Mouse (Mus musculus) kidney, embryonic 15.5 days (tissue): Measurements from ENCODE around the gene Foxp1. TPM values are rescaled to one million over a fixed set of nuclear protein-coding genes. Genes with fewer than 3 reads are reported as not detected.
A peak's percentile ranks its signal among the peaks of the same experiment; 100 is the strongest.

Experiments used
- ATAC-seq: fragments of 200-750 bp; cut with Nextera tagmentation; replicated peaks from 2 replicates; pipeline ENCODE4 v1.8.0; 2017; ENCODE audit warnings: moderate TSS enrichment; ENCODE audit not compliant: low FRiP score
- H3K27ac ChIP-seq: fragments of 300-500 bp; sonication (generic); 2 replicates; pipeline ENCODE4 v1.5.1; 2015; ENCODE audit warnings: mild to moderate bottlenecking, inconsistent platforms
- H3K27me3 ChIP-seq: fragments of 300-500 bp; sonication (generic); 2 replicates; pipeline ENCODE4 v1.6.1; 2015; ENCODE audit warnings: inconsistent platforms
- H3K36me3 ChIP-seq: fragments of 300-500 bp; sonication (generic); 2 replicates; pipeline ENCODE4 v1.6.1; 2015; ENCODE audit warnings: inconsistent platforms
- H3K4me1 ChIP-seq: fragments of 300-500 bp; sonication (generic); 2 replicates; pipeline ENCODE4 v1.6.1; 2015; ENCODE audit warnings: inconsistent platforms
- H3K4me2 ChIP-seq: fragments of 300-500 bp; sonication (generic); 2 replicates; pipeline ENCODE4 v1.6.1; 2015; ENCODE audit warnings: moderate library complexity, mild to moderate bottlenecking, inconsistent platforms
- H3K4me3 ChIP-seq: fragments of 300-500 bp; sonication (generic); replicated peaks from 2 replicates; pipeline ENCODE4 v1.5.1; 2015; ENCODE audit warnings: mild to moderate bottlenecking, inconsistent platforms
- H3K9ac ChIP-seq: fragments of 300-500 bp; sonication (generic); 2 replicates; pipeline ENCODE4 v1.6.1; 2015; ENCODE audit warnings: mild to moderate bottlenecking, inconsistent platforms
- H3K9me3 ChIP-seq: fragments of 300-500 bp; sonication (generic); replicated peaks from 2 replicates; pipeline ENCODE4 v1.6.1; 2016; ENCODE audit warnings: inconsistent platforms
- WGBS: fragments of 180-500 bp; shearing (Covaris S2); methylation state at CpG from one replicate; pipeline ENCODE4 v1.1.7; 2015; ENCODE audit warnings: mixed read lengths; 5-methylcytosine and 5-hydroxymethylcytosine counted together
- microRNA-seq: library from miRNA; unstranded; fragments of <30 nt; microRNA quantifications from one replicate; pipeline ENCODE4, GENCODE M21; 2016
- polyA plus RNA-seq: library from polyadenylated mRNA; unstranded; fragments of >200 nt; fragmentation: Nextera tagmentation; extraction: Ambion mirVana; gene quantifications from 2 replicates; pipeline ENCODE4 v1.2.1, GENCODE M21; 2015

The Foxp1 gene
- polyA plus RNA-seq, 1 experiment from 2014 or later, result 50.2 TPM

GRCm38 (mm10) chr6:98931881-98932540 lies 590.5 kb downstream of the Foxp1 start:
- WGBS, result 26% methylated on average over 8 of the region's 8 CpGs
- H3K9me3 ChIP-seq, result no peaks in the 10 kb centered on the region
- no peak overlapping the region for H3K4me2 ChIP-seq
- H3K27ac ChIP-seq, result peak overlapping the region; percentile 3; the same call in 1 of the 2 replicates
- H3K9ac ChIP-seq, result no peak overlapping the region
- ATAC-seq, result peak; percentile 85
- no peaks in the 10 kb centered on the region for H3K27me3 ChIP-seq
- H3K4me3 ChIP-seq, result no peak overlapping the region
- peaks cover 23% of the 10 kb centered on the region; the same call in 1 of the 2 replicates for H3K4me1 ChIP-seq
- peaks cover 41% of the 10 kb centered on the region for H3K36me3 ChIP-seq

- Histone ChIP-seq H3K4me3 (no peak overlapping the region), H3K4me1 (peaks cover 23% of the 10 kb centered on the region; the same call in 1 of the 2 replicates), H3K27me3 (no peaks in the 10 kb centered on the region), H3K9me3 (no peaks in the 10 kb centered on the region), H3K9ac (no peak overlapping the region), H3K36me3 (peaks cover 38% of the 10 kb centered on the region), H3K27ac (no peak overlapping the region), H3K4me2 (no peak overlapping the region)
- WGBS, result 67% methylated on average over 15 of the region's 15 CpGs
- ATAC-seq, result no peak
These were observed 591.7 kb downstream of the Foxp1 start for GRCm38 (mm10) chr6:98930652-98931300.

GRCm38 (mm10) chr6:98928365-98928764 lies 594.2 kb downstream of the Foxp1 start:
- Histone ChIP-seq H3K36me3 (peaks cover 21% of the 10 kb centered on the region), H3K4me3 (no peak overlapping the region), H3K4me2 (no peak overlapping the region), H3K9me3 (no peaks in the 10 kb centered on the region), H3K27ac (no peak overlapping the region), H3K4me1 (peaks cover 21% of the 10 kb centered on the region; the same call in 1 of the 2 replicates), H3K9ac (no peak overlapping the region), H3K27me3 (no peaks in the 10 kb centered on the region)
- no peak for ATAC-seq
- WGBS, result 83% methylated on average over 8 of the region's 8 CpGs

GRCm38 (mm10) chr6:98901259-98901658 lies 621.3 kb downstream of the Foxp1 start:
- H3K4me1 ChIP-seq, result no peaks in the 10 kb centered on the region
- H3K36me3 ChIP-seq, result no peaks in the 10 kb centered on the region
- H3K9ac ChIP-seq, result no peak overlapping the region
- ATAC-seq, result no peak
- no peaks in the 10 kb centered on the region for H3K9me3 ChIP-seq
- H3K4me3 ChIP-seq, result no peak overlapping the region
- no peaks in the 10 kb centered on the region for H3K27me3 ChIP-seq
- 90% methylated on average over 6 of the region's 6 CpGs for WGBS
- no peak overlapping the region for H3K27ac ChIP-seq
- H3K4me2 ChIP-seq, result no peak overlapping the region

GRCm38 (mm10) chr6:98878208-98878607 lies 644.3 kb downstream of the Foxp1 start:
- no peaks in the 10 kb centered on the region for H3K4me1 ChIP-seq
- H3K36me3 ChIP-seq, result no peaks in the 10 kb centered on the region
- no peaks in the 10 kb centered on the region for H3K27me3 ChIP-seq
- H3K4me2 ChIP-seq, result no peak overlapping the region
- H3K4me3 ChIP-seq, result no peak overlapping the region
- no peaks in the 10 kb centered on the region for H3K9me3 ChIP-seq
- H3K9ac ChIP-seq, result no peak overlapping the region
- no peak for ATAC-seq
- 79% methylated on average over 1 of the region's 1 CpGs for WGBS
- H3K27ac ChIP-seq, result no peak overlapping the region

- no peak overlapping the region for H3K9ac ChIP-seq
- 88% methylated on average over 2 of the region's 2 CpGs for WGBS
- no peak overlapping the region for H3K27ac ChIP-seq
- H3K9me3 ChIP-seq, result no peaks in the 10 kb centered on the region
- H3K4me2 ChIP-seq, result no peak overlapping the region
- H3K36me3 ChIP-seq, result no peaks in the 10 kb centered on the region
- no peaks in the 10 kb centered on the region for H3K27me3 ChIP-seq
- H3K4me3 ChIP-seq, result no peak overlapping the region
- ATAC-seq, result no peak
- no peaks in the 10 kb centered on the region for H3K4me1 ChIP-seq
These were observed 646.1 kb downstream of the Foxp1 start for GRCm38 (mm10) chr6:98876401-98876800.

Small RNA genes lying within 50 kb of the gene (microRNA-seq; reads per million reads assigned to microRNA genes)
- gene Gm22328 (not detected), gene Gm49348 (not detected)

Other genes with a start within 250 kb of the Foxp1 start
- gene Eif4e3, start 144.1 kb upstream of the Foxp1 start, polyA plus RNA-seq, result 17.6 and 17.8 TPM in 2 replicates
- 3.8 and 4.0 TPM in 2 replicates for gene Gm20696, start 144.1 kb upstream of the Foxp1 start, polyA plus RNA-seq
- gene Gpr27, start 170.0 kb upstream of the Foxp1 start, polyA plus RNA-seq, result 3.7 TPM in 2 replicates
- not detected in 2 replicates for gene Prok2, start 203.7 kb upstream of the Foxp1 start, polyA plus RNA-seq